Mouse (Mus musculus) E14TG2a.4 (cell line): Measurements from ENCODE around the gene Prps2.

Source experiments
- CTCF ChIP-seq: conservative IDR thresholded peaks from 2 replicates; pipeline ENCODE4 v1.5.1; 2014; ENCODE audit warnings: low read length
- NANOG ChIP-seq: IDR thresholded peaks from 2 replicates; pipeline ENCODE4 v1.6.1; 2014; ENCODE audit warnings: borderline replicate concordance, low read length, mixed read lengths

DNA sequence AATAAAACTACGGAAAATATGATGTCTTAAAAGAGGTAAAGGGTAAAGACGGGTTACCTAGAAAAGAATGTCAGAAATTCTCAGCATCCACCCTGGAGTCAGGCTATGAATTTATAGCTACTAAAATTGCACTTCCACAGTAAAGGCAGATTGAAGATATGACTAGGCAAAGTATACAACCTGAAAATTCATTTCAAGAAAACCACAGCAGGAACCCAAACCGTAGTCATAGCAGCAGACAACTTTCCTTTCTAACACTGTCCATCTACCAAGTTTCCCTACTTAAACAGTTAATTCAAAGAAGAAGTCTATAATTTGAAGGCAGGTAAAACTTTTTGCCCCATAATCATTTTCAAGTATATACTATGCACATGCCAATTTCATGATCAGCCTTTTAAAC, 26.6 kb downstream of the Prps2 start:
- TF ChIP-seq CTCF (no peak), NANOG (no peak)
